Mouse (Mus musculus) olfactory bulb, adult 2 months (tissue): Measurements from ENCODE around the gene Mtfr1l.

Experiments
- CTCF ChIP-seq: fragments of 200-500 bp; IDR thresholded peaks from 2 replicates; pipeline ENCODE4 v1.5.1; 2012; ENCODE audit warnings: low read depth, mild to moderate bottlenecking, low read length, moderate library complexity; ENCODE audit not compliant: insufficient read depth
- POLR2A ChIP-seq: fragments of 200-500 bp; IDR thresholded peaks from 2 replicates; pipeline ENCODE4 v1.6.1; 2012; ENCODE audit warnings: mild to moderate bottlenecking, low read depth, low read length, moderate library complexity; ENCODE audit not compliant: insufficient read depth

DNA sequence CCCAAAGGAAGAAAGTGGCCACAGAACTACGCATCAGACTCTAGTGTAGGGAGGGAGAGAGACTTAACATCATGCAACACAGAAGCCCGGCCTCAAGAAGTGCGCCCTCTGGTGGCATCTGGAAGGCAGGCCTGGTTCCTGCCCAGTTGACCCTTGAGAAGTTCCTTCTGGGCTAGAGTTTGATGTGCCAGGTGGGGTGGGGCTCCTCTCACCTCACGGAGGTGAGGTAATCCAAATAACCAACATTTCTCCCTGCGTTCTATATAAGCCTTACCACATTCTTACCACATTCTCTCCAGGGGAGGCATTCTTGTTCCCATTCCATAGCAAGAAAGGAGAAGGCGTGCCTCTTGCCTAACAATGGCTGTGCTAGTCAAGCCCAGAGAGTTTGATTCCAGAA lies 54.3 kb downstream of the Mtfr1l start:
- TF ChIP-seq CTCF (peak; percentile 80), POLR2A (no peak)
